Mouse (Mus musculus) hindbrain, embryonic 16.5 days (tissue): ENCODE measurements at regions not wholly inside any gene's neighbourhood (a gene's known extent, or its start where the extent isn't known, plus 50 kb on each side); places are given as distances from the start of the nearest gene placed in this dataset.

Experiments
- ATAC-seq: fragments of 200-750 bp; cut with Nextera tagmentation; 2 replicates; pipeline ENCODE4 v1.8.0; 2017; ENCODE audit warnings: moderate TSS enrichment, moderate library complexity
- H3K27ac ChIP-seq: fragments of 300-500 bp; sonication (generic); 2 replicates; pipeline ENCODE4 v1.5.1; 2014; ENCODE audit warnings: low read depth, mild to moderate bottlenecking, control low read depth, low read length, moderate library complexity
- H3K27me3 ChIP-seq: fragments of 300-500 bp; sonication (generic); replicated peaks from 2 replicates; pipeline ENCODE4 v1.6.1; 2014; ENCODE audit warnings: low read length; ENCODE audit not compliant: control insufficient read depth, insufficient read depth
- H3K36me3 ChIP-seq: fragments of 300-500 bp; sonication (generic); 2 replicates; pipeline ENCODE4 v1.6.1; 2014; ENCODE audit warnings: mild to moderate bottlenecking, low read length, moderate library complexity, mixed read lengths; ENCODE audit not compliant: control insufficient read depth, insufficient read depth
- H3K4me1 ChIP-seq: fragments of 300-500 bp; sonication (generic); 2 replicates; pipeline ENCODE4 v1.6.1; 2014; ENCODE audit warnings: low read depth, low read length; ENCODE audit not compliant: control insufficient read depth, insufficient read depth
- H3K4me2 ChIP-seq: fragments of 300-500 bp; sonication (generic); 2 replicates; pipeline ENCODE4 v1.6.1; 2014; ENCODE audit warnings: mild to moderate bottlenecking, low read length, control low read depth, moderate library complexity
- H3K4me3 ChIP-seq: fragments of 300-500 bp; sonication (generic); 2 replicates; pipeline ENCODE4 v1.5.1; 2014; ENCODE audit warnings: mild to moderate bottlenecking, low read length, control low read depth, moderate library complexity
- H3K9ac ChIP-seq: fragments of 300-500 bp; sonication (generic); 2 replicates; pipeline ENCODE4 v1.6.1; 2014; ENCODE audit warnings: low read depth, mild to moderate bottlenecking, control low read depth, low read length, moderate library complexity
- H3K9me3 ChIP-seq: fragments of 300-500 bp; sonication (generic); 2 replicates; pipeline ENCODE4 v1.6.1; 2014; ENCODE audit warnings: mild to moderate bottlenecking, low read length, moderate library complexity; ENCODE audit not compliant: control insufficient read depth
- WGBS: fragments of 180-500 bp; shearing (Covaris S2); extraction: QIAGEN DNeasy Blood & Tissue Kit; methylation state at CpG from one replicate; pipeline ENCODE4 v1.1.7; 2014; 5-methylcytosine and 5-hydroxymethylcytosine counted together

GRCm38 (mm10) chr9:63069919-63070318 is 78.8 kb downstream of the Skor1 start:
- Histone ChIP-seq H3K9ac (no peak overlapping the region), H3K4me1 (no peaks in the 10 kb centered on the region), H3K4me3 (no peak overlapping the region), H3K4me2 (no peak overlapping the region), H3K27ac (no peak overlapping the region), H3K36me3 (no peaks in the 10 kb centered on the region), H3K27me3 (no peaks in the 10 kb centered on the region), H3K9me3 (no peaks in the 10 kb centered on the region)
- ATAC-seq: no peak
- WGBS: 70% methylated on average over 6 of the region's 6 CpGs

DNA sequence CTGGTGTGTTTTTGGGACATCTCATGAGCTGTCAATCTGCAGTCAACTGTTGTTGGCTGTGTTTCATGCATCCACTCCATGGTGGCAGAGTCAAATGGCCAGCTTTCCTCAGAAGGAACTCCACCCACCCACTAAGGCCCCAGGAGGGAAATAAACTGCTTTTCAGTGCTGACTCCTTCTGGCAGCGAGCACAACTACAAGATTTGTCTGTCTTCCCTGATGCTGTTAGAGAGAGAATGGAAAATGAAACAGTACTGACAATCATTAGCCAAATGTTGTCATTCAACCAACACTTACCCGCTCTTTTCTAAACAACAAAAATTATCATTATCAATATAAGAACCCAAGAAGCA is 79.3 kb upstream of the Pias1 start:
- no peak overlapping the region for H3K4me3 ChIP-seq
- no peak overlapping the region for H3K27ac ChIP-seq
- no peaks in the 10 kb centered on the region for H3K27me3 ChIP-seq
- H3K4me1 ChIP-seq: no peaks in the 10 kb centered on the region
- H3K36me3 ChIP-seq: no peaks in the 10 kb centered on the region
- no peak for ATAC-seq
- WGBS: 78% methylated on average over 2 of the region's 2 CpGs
- H3K9me3 ChIP-seq: peaks cover 10% of the 10 kb centered on the region
- no peak overlapping the region for H3K9ac ChIP-seq
- H3K4me2 ChIP-seq: no peak overlapping the region

DNA sequence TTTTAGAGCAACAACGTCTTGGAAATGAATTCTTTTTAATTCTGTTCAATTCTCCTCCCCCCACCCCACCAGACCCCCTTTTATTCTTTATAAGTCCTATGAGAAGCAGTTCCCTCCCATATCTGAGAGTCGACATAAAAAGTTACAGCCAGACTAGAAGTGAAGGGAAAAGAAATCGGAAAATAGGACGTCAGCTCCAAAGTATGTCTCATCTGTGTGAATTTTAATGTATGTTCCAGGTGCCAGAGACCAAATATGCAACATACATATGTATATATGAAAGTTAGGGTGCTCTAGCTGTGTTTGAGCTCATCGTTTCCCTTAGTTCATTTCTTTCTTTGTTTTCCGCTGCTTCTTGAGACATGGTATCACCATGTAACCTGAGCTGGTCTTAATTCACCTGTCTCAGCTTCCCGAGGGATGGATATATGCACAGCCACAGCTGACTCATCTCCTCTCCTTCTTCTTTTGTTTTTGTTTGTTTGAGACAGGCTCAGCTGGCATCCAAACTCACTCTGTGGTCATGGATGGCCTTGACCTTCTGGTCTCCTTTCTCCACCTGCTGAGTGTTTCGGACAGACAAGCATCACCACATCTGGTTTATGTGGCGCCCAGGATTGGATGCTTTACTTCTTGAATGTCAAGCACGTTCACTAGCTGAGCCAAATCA is 78.8 kb upstream of the Pias1 start:
- no peak overlapping the region for H3K27ac ChIP-seq
- no peaks in the 10 kb centered on the region for H3K36me3 ChIP-seq
- H3K9ac ChIP-seq: no peak overlapping the region
- H3K9me3 ChIP-seq: peaks cover 10% of the 10 kb centered on the region
- no peak overlapping the region for H3K4me2 ChIP-seq
- no peak for ATAC-seq
- no peak overlapping the region for H3K4me3 ChIP-seq
- no peaks in the 10 kb centered on the region for H3K27me3 ChIP-seq
- H3K4me1 ChIP-seq: no peaks in the 10 kb centered on the region
- WGBS: 84% methylated on average over 10 of the region's 10 CpGs

DNA sequence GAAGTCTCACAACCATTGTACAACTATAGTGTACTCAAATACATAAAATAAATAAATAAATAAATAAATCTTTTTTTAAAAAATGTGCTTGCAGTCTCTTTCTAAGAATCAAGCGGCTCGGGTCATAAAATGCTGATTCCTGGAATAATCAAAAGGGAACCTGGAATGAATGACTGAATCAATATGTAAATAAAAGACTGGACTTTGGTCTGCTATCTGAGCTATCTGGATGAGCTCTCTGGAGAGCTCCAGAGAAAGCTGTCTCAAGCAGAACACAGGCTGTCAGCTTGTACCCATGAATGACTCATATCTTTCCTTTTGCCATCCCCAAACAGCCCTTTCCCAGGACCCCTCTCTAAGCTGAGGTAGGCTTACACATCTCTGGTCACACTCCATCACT is 75.8 kb upstream of the Pias1 start:
- 97% methylated on average over 2 of the region's 2 CpGs for WGBS
- Histone ChIP-seq H3K9ac (no peak overlapping the region), H3K27ac (no peak overlapping the region), H3K4me2 (no peak overlapping the region), H3K27me3 (no peaks in the 10 kb centered on the region), H3K9me3 (peaks cover 10% of the 10 kb centered on the region), H3K4me3 (no peak overlapping the region), H3K4me1 (peaks cover 11% of the 10 kb centered on the region), H3K36me3 (no peaks in the 10 kb centered on the region)
- ATAC-seq: no peak

- Histone ChIP-seq H3K27me3 (no peaks in the 10 kb centered on the region), H3K4me1 (peaks cover 12% of the 10 kb centered on the region), H3K27ac (no peak overlapping the region), H3K4me3 (no peak overlapping the region), H3K9me3 (peaks cover 10% of the 10 kb centered on the region), H3K4me2 (no peak overlapping the region), H3K9ac (no peak overlapping the region), H3K36me3 (no peaks in the 10 kb centered on the region)
- WGBS: 92% methylated on average over 5 of the region's 5 CpGs
- ATAC-seq: no peak
Observed at GRCm38 (mm10) chr9:63060740-63061139, 73.0 kb upstream of the Pias1 start.

DNA sequence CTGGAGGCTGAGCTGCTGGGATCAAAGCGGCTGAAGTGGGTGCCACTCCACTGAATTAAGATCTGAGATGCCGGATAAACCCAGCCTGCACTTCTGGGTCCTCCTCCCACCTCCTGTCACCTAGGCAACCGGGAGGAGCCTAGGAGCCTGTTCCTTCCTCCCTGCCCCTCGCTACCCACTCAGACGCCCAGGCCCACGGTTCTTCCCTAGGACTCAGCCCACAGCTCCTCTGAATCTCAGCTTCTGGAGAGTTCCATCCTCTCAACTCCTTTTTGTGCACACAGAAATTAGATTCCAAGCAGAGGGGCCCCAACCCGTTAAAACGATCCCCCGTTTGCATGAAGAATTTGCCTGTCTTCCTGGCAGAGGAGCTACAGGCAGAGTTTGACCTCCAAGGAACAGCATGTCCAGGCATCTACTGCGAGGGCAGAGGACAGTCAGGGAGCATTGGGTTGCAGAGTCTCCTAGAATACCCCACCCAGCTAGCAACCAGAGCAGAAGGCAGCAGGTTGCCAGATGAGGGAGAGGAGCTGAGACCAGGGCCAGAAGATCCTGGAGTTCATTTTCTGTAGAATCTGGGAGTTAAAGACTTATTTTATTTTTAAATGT is 71.6 kb upstream of the Pias1 start:
- peak overlapping the region; percentile 36 for H3K9ac ChIP-seq
- WGBS: 2% methylated on average over 10 of the region's 10 CpGs
- H3K4me2 ChIP-seq: peak overlapping the region; percentile 45
- H3K27ac ChIP-seq: peak overlapping the region; percentile 59; the same call in 1 of the 2 replicates
- no peaks in the 10 kb centered on the region for H3K36me3 ChIP-seq
- H3K4me3 ChIP-seq: peak overlapping the region; percentile 10
- H3K9me3 ChIP-seq: peaks cover 10% of the 10 kb centered on the region
- H3K27me3 ChIP-seq: no peaks in the 10 kb centered on the region
- peak; percentile 94 for ATAC-seq
- peaks cover 12% of the 10 kb centered on the region for H3K4me1 ChIP-seq

- Histone ChIP-seq H3K4me1 (peaks cover 12% of the 10 kb centered on the region), H3K4me2 (peak overlapping the region; percentile 45), H3K27ac (peak overlapping the region; percentile 59; the same call in 1 of the 2 replicates), H3K9ac (peak overlapping the region; percentile 36), H3K36me3 (no peaks in the 10 kb centered on the region), H3K27me3 (no peaks in the 10 kb centered on the region), H3K4me3 (peak overlapping the region; percentile 10), H3K9me3 (peaks cover 10% of the 10 kb centered on the region)
- no peak for ATAC-seq
- 24% methylated on average over 16 of the region's 16 CpGs for WGBS
Observed at GRCm38 (mm10) chr9:63058506-63059233, 70.9 kb upstream of the Pias1 start.

- no peak for ATAC-seq
- no peak overlapping the region for H3K9ac ChIP-seq
- no peaks in the 10 kb centered on the region for H3K36me3 ChIP-seq
- H3K4me3 ChIP-seq: no peak overlapping the region
- H3K27ac ChIP-seq: no peak overlapping the region
- 82% methylated on average over 9 of the region's 9 CpGs for WGBS
- no peak overlapping the region for H3K4me2 ChIP-seq
- peaks cover 12% of the 10 kb centered on the region for H3K4me1 ChIP-seq
- no peaks in the 10 kb centered on the region for H3K9me3 ChIP-seq
- H3K27me3 ChIP-seq: no peaks in the 10 kb centered on the region
Observed at GRCm38 (mm10) chr9:63056695-63057349, 69.1 kb upstream of the Pias1 start.

DNA sequence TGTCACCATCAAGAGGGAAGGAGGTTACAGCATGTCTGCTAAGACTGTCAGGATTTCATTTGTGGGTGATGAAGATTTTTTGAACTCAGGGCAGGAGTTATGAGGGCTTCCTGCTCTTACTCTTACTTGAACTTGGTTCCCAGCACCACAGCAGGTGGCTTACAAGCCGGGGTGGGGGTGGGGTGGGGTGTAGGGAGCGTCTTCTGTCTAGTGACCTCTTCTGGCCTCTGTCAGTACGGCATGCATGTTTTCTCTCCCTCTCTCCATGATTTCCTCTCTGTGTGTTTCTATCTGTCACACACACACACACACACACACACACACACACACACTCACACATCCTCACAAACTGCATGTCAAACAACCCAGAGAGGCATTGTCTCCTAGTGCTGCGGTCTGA is 64.5 kb upstream of the Pias1 start:
- Histone ChIP-seq H3K27me3 (no peaks in the 10 kb centered on the region), H3K9me3 (no peaks in the 10 kb centered on the region), H3K4me2 (no peak overlapping the region), H3K9ac (no peak overlapping the region), H3K4me3 (no peak overlapping the region), H3K27ac (no peak overlapping the region), H3K36me3 (no peaks in the 10 kb centered on the region), H3K4me1 (no peaks in the 10 kb centered on the region)
- 49% methylated on average over 4 of the region's 4 CpGs for WGBS
- no peak for ATAC-seq
